Mouse (Mus musculus) C3H10T1/2 (cell line): ENCODE measurements around the gene Nhlrc1. TPM values are rescaled to one million over a fixed set of nuclear protein-coding genes. Genes with fewer than 3 reads are reported as not detected.

Experiments
- polyA plus RNA-seq, 2 experiments: library from polyadenylated mRNA; unstranded; fragments of >200 nt; fragmentation: generic; extraction: Trizol; gene quantifications; one replicate each; pipeline ENCODE4 v1.2.1; 2012; ENCODE audit warnings: missing spikeins in 2 of 2

The Nhlrc1 gene
- not detected for polyA plus RNA-seq

GRCm38 (mm10) chr13:47014334-47015194, at the start of gene Nhlrc1:
Gene Nhlrc1, minus strand, starts transcription at chr13:47014850.

GRCm38 (mm10) chr13:47044617-47044947, 29.9 kb upstream of the Nhlrc1 start, which contains the start of gene Tpmt:
Gene Tpmt, minus strand, starts transcription at chr13:47044737.

GRCm38 (mm10) chr13:47043030-47043680, 28.5 kb upstream of the Nhlrc1 start, which contains the start of gene Kdm1b:
Gene Kdm1b, plus strand, starts transcription at chr13:47043499.

Other genes starting within 250 kb of the Nhlrc1 start
- 10 to 100 TPM in 1 of 2 experiments, 1 to 10 TPM in 1; 1.3 to 13.7 TPM for gene Kif13a, start 85.0 kb downstream of the Nhlrc1 start, polyA plus RNA-seq
- 1 to 10 TPM in 1 of 2 experiments, under 1 TPM in 1; 0.32 to 2.4 TPM for gene Kdm1b, start 28.6 kb upstream of the Nhlrc1 start, polyA plus RNA-seq
- 1 to 10 TPM in 1 of 2 experiments, under 1 TPM in 1; 0.27 to 3.7 TPM for gene Tpmt, start 29.9 kb upstream of the Nhlrc1 start, polyA plus RNA-seq
- 10 to 100 TPM in 1 of 2 experiments, 1 to 10 TPM in 1; 8.1 to 20.2 TPM for gene Dek, start 91.4 kb upstream of the Nhlrc1 start, polyA plus RNA-seq
- gene Rnf144b, start 107.8 kb upstream of the Nhlrc1 start, polyA plus RNA-seq: under 1 TPM; 0.02 to 0.07 TPM